Mouse (Mus musculus) intestine, embryonic 16.5 days (tissue): ENCODE measurements at regions not wholly inside any gene's neighbourhood (a gene's known extent, or its start where the extent isn't known, plus 50 kb on each side); places are given as distances from the start of the nearest gene placed in this dataset.

ENCODE experiments used
- ATAC-seq: fragments of 200-750 bp; cut with Nextera tagmentation; 2 replicates; pipeline ENCODE4 v1.8.0; 2017; ENCODE audit warnings: moderate TSS enrichment, moderate library complexity
- H3K27ac ChIP-seq: fragments of 300-500 bp; sonication (generic); 2 replicates; pipeline ENCODE4 v1.5.1; 2014; ENCODE audit warnings: mild to moderate bottlenecking, low read length
- H3K27me3 ChIP-seq: fragments of 300-500 bp; sonication (generic); replicated peaks from 2 replicates; pipeline ENCODE4 v1.6.1; 2014; ENCODE audit warnings: low read length, control low read depth, mixed read lengths; ENCODE audit not compliant: control insufficient read depth, insufficient read depth
- H3K36me3 ChIP-seq: fragments of 300-500 bp; sonication (generic); 2 replicates; pipeline ENCODE4 v1.6.1; 2014; ENCODE audit warnings: low read length, control low read depth; ENCODE audit not compliant: control insufficient read depth, insufficient read depth
- H3K4me1 ChIP-seq: fragments of 300-500 bp; sonication (generic); 2 replicates; pipeline ENCODE4 v1.6.1; 2014; ENCODE audit warnings: low read length, control low read depth, mixed read lengths; ENCODE audit not compliant: control insufficient read depth, insufficient read depth
- H3K4me2 ChIP-seq: fragments of 300-500 bp; sonication (generic); 2 replicates; pipeline ENCODE4 v1.6.1; 2014; ENCODE audit warnings: low read depth, low read length, control low read depth
- H3K4me3 ChIP-seq: fragments of 300-500 bp; sonication (generic); 2 replicates; pipeline ENCODE4 v1.5.1; 2014; ENCODE audit warnings: mild to moderate bottlenecking, low read length
- H3K9ac ChIP-seq: fragments of 300-500 bp; sonication (generic); 2 replicates; pipeline ENCODE4 v1.6.1; 2014; ENCODE audit warnings: low read depth, low read length
- H3K9me3 ChIP-seq: fragments of 300-500 bp; sonication (generic); 2 replicates; pipeline ENCODE4 v1.6.1; 2016; ENCODE audit warnings: low read length, control low read depth; ENCODE audit not compliant: control insufficient read depth
- WGBS: fragments of 180-500 bp; shearing (Covaris S2); extraction: QIAGEN DNeasy Blood & Tissue Kit; methylation state at CpG from one replicate; pipeline ENCODE4 v1.1.7; 2014; 5-methylcytosine and 5-hydroxymethylcytosine counted together

DNA sequence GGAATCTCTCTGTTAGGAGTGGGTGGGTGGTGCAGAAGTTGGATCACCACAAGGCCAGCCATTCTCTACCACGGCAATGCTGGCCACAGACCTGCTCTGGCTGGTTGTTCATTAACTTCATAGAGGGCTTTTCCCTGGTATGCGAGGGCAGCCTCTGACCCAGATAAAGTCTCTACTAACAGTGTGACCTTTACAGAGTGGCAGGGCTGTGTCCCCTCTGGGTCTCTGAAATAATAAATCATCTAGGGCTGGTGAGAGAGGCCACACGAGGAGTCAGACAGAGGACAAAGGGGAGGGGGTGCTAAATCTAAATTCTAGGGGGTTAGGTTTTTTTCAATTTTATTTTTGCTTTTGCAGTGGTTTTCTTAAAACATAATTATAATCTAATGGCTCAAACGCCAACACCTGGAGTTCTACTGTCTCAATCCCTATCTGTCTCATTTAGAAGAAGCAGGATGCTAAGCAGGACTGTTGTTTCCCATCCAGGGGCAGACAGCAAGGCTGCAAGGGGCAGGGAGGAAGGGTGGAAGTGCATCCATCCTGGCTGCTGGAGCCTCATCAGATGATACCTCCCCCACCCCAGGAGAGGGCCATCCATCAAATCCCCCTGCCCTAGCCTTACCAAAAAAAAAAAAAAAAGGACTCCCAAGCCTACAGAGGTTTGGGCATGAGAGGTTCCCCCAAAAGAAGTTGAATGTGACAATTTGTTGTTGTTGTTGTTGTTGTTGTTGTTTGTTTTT, 99.6 kb upstream of the Stx16 start:
- no peaks in the 10 kb centered on the region for H3K36me3 ChIP-seq
- peaks cover 18% of the 10 kb centered on the region for H3K4me1 ChIP-seq
- WGBS, result 24% methylated on average over 4 of the region's 4 CpGs
- H3K27ac ChIP-seq, result peak overlapping the region; percentile 65
- no peaks in the 10 kb centered on the region for H3K9me3 ChIP-seq
- no peak overlapping the region for H3K4me3 ChIP-seq
- H3K9ac ChIP-seq, result no peak overlapping the region
- H3K27me3 ChIP-seq, result no peaks in the 10 kb centered on the region
- peak; percentile 81 for ATAC-seq
- no peak overlapping the region for H3K4me2 ChIP-seq

GRCm38 (mm10) chr2:173977236-173978053, 98.7 kb upstream of the Stx16 start:
- peaks cover 18% of the 10 kb centered on the region for H3K4me1 ChIP-seq
- no peak overlapping the region for H3K4me3 ChIP-seq
- peak overlapping the region; percentile 32 for H3K4me2 ChIP-seq
- 30% methylated on average over 12 of the region's 12 CpGs for WGBS
- peak overlapping the region; percentile 65 for H3K27ac ChIP-seq
- no peaks in the 10 kb centered on the region for H3K27me3 ChIP-seq
- peak overlapping the region; percentile 39 for H3K9ac ChIP-seq
- ATAC-seq, result peak; percentile 63
- no peaks in the 10 kb centered on the region for H3K9me3 ChIP-seq
- H3K36me3 ChIP-seq, result no peaks in the 10 kb centered on the region

DNA sequence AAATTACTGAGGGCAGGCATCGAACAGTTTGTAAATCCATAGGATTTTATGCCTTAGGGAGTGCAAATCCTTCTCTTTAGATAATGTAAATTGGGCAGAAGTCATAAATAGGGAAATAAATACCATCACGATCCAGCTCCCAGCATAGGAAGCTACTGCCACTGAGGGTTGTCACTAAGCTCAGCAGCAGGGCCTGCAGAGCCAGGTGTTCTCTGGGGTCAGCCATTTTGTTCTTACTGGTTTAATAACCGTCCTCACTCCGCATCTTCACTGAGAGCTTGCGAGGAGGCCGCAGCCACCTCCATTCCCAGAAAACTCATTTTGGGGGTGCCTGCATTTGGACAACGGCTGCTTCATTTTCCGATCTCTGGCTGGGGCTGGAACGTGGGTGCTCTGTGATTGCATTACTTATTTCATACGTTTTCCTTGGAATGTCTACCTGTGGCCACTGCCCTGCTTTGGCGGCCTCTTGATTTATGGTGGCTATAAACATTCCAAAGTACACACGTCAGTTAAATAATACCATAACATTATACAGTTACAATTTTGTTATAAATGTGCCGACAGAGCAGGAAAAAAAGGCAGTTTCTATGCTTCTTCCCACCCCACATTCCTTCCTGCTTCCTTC, 97.9 kb upstream of the Stx16 start:
- 38% methylated on average over 13 of the region's 13 CpGs for WGBS
- H3K4me2 ChIP-seq, result peak overlapping the region; percentile 41
- H3K27ac ChIP-seq, result peak overlapping the region; percentile 65
- H3K9ac ChIP-seq, result 0 out of 2 replicates have a peak overlapping the region, but pooled peaks have one; percentile 12
- H3K9me3 ChIP-seq, result no peaks in the 10 kb centered on the region
- H3K4me3 ChIP-seq, result no peak overlapping the region
- H3K27me3 ChIP-seq, result no peaks in the 10 kb centered on the region
- H3K4me1 ChIP-seq, result peaks cover 18% of the 10 kb centered on the region
- peak; percentile 77 for ATAC-seq
- H3K36me3 ChIP-seq, result no peaks in the 10 kb centered on the region

GRCm38 (mm10) chr2:173981036-173981435, 95.1 kb upstream of the Stx16 start:
- H3K4me2 ChIP-seq, result no peak overlapping the region
- no peak overlapping the region for H3K9ac ChIP-seq
- no peaks in the 10 kb centered on the region for H3K9me3 ChIP-seq
- peak; percentile 2 for ATAC-seq
- no peak overlapping the region for H3K4me3 ChIP-seq
- no peaks in the 10 kb centered on the region for H3K36me3 ChIP-seq
- peaks cover 15% of the 10 kb centered on the region for H3K4me1 ChIP-seq
- 51% methylated on average over 9 of the region's 9 CpGs for WGBS
- no peaks in the 10 kb centered on the region for H3K27me3 ChIP-seq
- H3K27ac ChIP-seq, result no peak overlapping the region; the same call in 1 of the 2 replicates

GRCm38 (mm10) chr2:173987516-173987915, 88.6 kb upstream of the Stx16 start:
- Histone ChIP-seq H3K9ac (no peak overlapping the region), H3K4me1 (0 out of 2 replicates have a peak, but pooled peaks cover 3% of the 10 kb centered on the region), H3K4me3 (no peak overlapping the region), H3K4me2 (no peak overlapping the region), H3K27ac (no peak overlapping the region), H3K36me3 (no peaks in the 10 kb centered on the region), H3K9me3 (no peaks in the 10 kb centered on the region), H3K27me3 (no peaks in the 10 kb centered on the region)
- WGBS, result 81% methylated on average over 7 of the region's 7 CpGs
- no peak for ATAC-seq

GRCm38 (mm10) chr2:173987921-173988320, 88.2 kb upstream of the Stx16 start:
- Histone ChIP-seq H3K4me1 (0 out of 2 replicates have a peak, but pooled peaks cover 3% of the 10 kb centered on the region), H3K27ac (no peak overlapping the region), H3K9me3 (no peaks in the 10 kb centered on the region), H3K4me2 (no peak overlapping the region), H3K36me3 (no peaks in the 10 kb centered on the region), H3K27me3 (no peaks in the 10 kb centered on the region), H3K4me3 (no peak overlapping the region), H3K9ac (no peak overlapping the region)
- no peak for ATAC-seq
- WGBS, result 92% methylated on average over 8 of the region's 8 CpGs

DNA sequence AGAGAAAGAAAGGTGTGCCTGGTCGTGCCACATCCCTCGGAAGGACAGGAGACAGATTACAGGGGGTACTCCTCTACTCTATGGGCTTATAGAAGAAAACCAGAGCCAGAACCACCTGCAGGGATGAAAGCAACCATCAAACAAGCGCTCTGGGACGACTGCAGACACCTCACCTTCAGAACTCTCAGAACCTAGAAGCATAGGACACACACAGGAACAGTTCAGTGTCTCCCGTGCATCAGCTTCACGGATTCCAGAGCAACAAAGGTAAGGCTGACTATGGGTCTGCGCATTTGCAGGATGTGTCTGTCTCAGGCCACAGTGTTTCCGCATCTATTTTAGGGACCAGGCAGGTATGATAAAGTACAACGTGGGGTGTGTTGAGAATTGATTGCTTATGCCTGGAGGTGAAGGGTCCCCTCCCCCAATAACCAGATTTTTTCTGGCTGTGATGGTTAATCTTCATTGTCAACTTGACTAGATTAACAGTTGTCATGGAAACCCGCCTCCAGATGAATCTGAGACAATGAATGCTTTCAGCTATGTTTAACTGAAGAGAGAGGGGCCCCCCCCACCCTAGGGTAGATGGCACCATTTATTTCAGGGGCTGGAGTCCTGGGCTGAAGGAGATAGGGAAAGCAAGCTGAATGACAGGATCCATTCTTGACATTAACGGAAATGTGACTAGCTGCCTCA, 87.3 kb upstream of the Stx16 start:
- Histone ChIP-seq H3K9ac (no peak overlapping the region), H3K4me1 (0 out of 2 replicates have a peak, but pooled peaks cover 3% of the 10 kb centered on the region), H3K4me3 (no peak overlapping the region), H3K4me2 (no peak overlapping the region), H3K27me3 (no peaks in the 10 kb centered on the region), H3K9me3 (no peaks in the 10 kb centered on the region), H3K36me3 (no peaks in the 10 kb centered on the region), H3K27ac (no peak overlapping the region)
- 78% methylated on average over 11 of the region's 11 CpGs for WGBS
- no peak for ATAC-seq

DNA sequence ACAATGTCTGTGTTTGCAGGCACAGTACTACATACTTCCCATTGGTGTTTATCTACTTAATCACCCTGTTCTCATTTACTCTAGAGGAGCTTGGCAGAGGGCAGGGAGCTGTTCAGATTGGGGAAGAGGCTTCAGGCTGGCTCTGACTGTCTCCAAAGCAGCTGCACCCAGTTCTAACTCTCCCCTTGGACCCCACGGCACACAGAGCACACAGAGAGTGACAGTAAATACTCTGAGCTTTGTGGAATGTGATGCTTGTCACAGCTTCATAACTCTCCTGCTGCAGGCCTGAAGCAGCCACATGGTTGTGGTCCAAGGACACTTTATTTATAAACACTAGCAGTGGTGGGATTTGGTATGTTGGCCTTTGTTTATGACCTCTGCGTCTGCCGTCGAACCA, 85.4 kb upstream of the Stx16 start:
- Histone ChIP-seq H3K27me3 (no peaks in the 10 kb centered on the region), H3K36me3 (no peaks in the 10 kb centered on the region), H3K9me3 (no peaks in the 10 kb centered on the region), H3K4me3 (no peak overlapping the region), H3K27ac (no peak overlapping the region), H3K9ac (no peak overlapping the region), H3K4me1 (0 out of 2 replicates have a peak, but pooled peaks cover 3% of the 10 kb centered on the region), H3K4me2 (no peak overlapping the region)
- no peak for ATAC-seq
- 45% methylated on average over 4 of the region's 4 CpGs for WGBS

- H3K27me3 ChIP-seq, result no peaks in the 10 kb centered on the region
- H3K27ac ChIP-seq, result no peak overlapping the region
- no peak overlapping the region for H3K4me2 ChIP-seq
- ATAC-seq, result no peak
- H3K4me3 ChIP-seq, result no peak overlapping the region
- 82% methylated on average over 15 of the region's 15 CpGs for WGBS
- H3K4me1 ChIP-seq, result 0 out of 2 replicates have a peak, but pooled peaks cover 3% of the 10 kb centered on the region
- no peaks in the 10 kb centered on the region for H3K9me3 ChIP-seq
- H3K36me3 ChIP-seq, result no peaks in the 10 kb centered on the region
- H3K9ac ChIP-seq, result no peak overlapping the region
Measured at GRCm38 (mm10) chr2:173991447-173991846, 84.7 kb upstream of the Stx16 start.
